Mouse (Mus musculus) adrenal gland, postnatal 36 days (tissue): ENCODE measurements around the gene Gjc2. TPM values are rescaled to one million over a fixed set of nuclear protein-coding genes. Genes with fewer than 3 reads are reported as not detected.

ENCODE experiments used
- DNase-seq, 2 experiments: peaks; one replicate each; pipeline ENCODE4 v3.0.0; 2021; ENCODE audit warnings: mixed read lengths in 1 of 2
- total RNA-seq, 2 experiments: library from RNA; stranded (reverse); gene quantifications; 2 replicates each; pipeline ENCODE4 v1.2.3; 2021

Gjc2 gene
- total RNA-seq, 2 experiments from 2014 or later = 0.40 TPM

DNA sequence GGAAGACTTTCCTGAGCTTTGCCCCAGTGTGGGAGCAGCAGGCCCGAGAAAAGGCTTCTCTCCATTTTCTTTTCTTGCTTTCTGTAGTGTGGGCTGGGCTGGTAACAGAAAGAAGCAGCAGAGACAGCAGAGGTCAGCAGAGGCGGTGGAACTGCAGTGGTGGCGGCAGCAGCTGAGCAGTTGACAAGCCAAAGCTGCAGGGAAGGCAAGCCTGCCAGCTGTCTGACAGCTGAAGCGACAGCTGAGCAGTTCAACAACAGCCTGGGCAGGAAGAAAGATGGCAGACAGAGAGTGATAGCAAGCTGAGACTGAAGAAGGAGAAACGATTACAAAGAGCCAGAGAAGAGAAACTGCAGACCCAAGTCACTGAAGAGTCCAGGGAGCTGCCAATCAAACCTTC, 21.6 kb downstream of the Gjc2 start:
- DNase-seq = no peak

DNA sequence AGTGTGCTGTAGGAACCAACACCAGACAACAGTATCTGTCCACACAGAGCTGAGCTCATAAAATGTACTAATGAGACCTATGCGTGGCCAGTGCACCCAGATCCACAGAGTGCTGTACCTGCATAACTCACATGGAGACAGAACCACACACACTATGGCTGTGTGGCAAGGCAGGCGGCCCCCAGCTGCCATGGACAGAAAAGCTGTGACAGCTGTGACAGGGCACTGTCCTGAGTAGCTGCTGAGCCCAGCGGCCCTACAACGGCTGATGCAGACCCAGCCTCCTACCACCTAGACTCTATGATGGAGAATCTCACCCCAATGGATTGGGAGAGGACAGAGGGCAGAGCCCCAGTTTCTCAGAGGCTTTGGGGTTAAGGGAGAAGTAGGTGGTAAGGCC, 23.5 kb downstream of the Gjc2 start:
- DNase-seq = no peak

DNA sequence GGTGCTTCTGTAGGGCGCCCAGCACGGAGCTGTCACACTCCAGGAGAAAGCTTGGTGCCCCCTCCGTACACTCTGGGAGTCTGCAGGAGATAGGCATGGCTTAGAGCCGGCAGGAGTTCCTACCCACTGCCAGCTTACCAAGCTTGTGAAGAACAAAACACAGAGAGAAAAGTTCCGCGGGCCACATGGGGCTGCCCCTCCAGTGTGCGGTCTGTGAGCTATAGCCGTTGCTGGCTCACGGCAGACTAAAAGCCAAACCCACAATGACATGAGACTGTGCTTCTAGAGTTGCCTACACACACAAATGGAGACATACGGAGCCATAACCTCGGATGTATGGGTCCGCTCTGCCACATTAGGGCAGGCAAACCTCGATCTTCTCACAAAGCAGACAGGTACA, 23.9 kb downstream of the Gjc2 start:
- no peak for DNase-seq

DNA sequence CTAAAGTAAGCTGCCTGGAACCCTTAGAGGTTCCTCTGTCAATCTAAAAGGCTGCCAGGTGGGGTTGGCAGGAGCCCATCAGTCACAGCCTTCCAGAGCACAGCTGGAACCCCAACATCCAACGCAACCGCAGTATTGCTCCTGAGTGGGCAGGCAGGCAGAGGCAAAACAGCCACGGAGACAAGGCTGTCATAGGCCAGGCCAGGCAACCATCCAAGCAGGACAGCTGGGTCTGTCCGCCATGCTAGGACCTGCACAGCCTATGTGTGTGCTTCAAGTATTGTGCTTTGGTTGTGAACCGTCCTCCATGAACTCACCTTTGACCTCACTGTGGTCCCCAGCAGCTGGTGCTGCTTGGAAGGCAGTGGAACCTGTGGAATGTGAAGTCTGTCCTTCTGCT, 27.1 kb downstream of the Gjc2 start:
- DNase-seq = no peak

DNA sequence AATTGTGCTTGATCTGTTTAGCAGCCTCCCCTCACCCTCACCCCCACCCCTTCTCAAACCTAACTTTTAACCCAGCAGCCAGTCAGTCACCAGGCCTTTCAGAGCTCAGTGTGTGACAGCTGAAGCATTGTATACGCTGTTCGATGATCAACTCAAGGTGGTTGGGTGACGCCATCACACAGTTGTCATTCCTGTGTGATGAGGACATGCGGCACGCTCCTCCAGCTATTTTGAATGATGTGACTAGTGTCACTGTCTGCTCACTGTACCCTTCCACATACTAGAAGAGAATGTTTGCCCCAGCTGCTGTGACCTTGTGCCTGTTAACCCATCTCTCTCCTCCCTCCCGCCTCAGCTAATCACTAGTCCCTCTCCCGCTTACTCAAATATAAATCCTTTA, 28.8 kb downstream of the Gjc2 start:
- DNase-seq = peak; percentile 45 to 61

DNA sequence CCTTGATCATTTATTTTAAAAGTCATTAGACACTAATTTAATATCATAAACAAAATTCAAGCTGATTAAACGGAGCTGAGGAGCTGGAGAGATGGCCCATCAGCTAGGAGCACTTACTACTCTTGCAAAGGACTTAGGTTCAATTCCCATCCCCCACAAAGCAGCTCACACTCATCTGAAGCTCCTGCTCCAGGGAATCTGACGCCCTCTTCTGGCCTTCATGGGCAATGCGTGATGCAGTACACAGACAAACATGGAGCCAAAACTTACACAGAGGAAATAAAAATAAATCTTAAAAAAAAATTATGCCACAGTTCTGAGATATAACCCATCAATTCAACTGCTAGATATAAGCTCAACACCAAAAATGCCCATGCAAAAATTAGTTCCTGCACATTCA, 31.3 kb downstream of the Gjc2 start:
- no peak for DNase-seq

DNA sequence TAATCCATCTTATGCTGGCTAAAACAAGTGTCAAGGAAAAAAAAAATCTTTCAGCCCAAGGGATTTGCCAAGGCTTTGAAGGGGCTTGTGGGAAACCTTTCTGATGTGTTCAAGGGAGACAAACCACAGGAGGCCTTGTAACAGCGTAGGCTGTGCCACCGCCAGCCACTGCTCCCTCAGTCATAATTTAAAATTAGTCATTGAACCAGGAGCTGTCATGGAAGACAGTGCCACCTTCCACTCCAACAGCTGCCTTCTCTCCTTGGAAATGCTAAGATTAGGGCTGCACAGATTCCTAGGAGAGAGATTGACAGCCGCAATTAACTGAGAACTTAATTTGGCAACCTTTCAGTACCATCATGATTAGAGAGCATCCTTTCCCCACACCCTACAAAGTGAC, 33.7 kb downstream of the Gjc2 start:
- DNase-seq = peak; percentile 32 to 53

DNA sequence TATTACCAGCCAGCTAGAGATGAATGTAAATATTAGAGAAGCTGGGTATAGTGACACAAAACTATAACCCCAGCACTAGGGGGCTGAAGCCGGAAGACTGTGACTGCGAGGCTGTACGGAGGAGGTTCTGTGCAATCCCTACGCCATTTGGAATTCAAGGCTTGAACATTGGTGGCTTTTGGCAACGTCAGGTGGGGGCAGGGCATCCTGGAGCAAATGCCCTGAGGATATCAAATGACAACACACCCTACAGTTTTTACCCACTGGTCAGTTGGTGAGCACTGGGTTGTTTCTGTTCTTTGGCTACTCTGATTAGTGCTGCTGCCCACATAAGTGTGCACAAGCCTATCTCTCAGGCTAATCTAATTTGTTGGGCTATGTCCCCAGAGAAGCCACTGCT, 40.1 kb downstream of the Gjc2 start:
- no peak for DNase-seq

DNA sequence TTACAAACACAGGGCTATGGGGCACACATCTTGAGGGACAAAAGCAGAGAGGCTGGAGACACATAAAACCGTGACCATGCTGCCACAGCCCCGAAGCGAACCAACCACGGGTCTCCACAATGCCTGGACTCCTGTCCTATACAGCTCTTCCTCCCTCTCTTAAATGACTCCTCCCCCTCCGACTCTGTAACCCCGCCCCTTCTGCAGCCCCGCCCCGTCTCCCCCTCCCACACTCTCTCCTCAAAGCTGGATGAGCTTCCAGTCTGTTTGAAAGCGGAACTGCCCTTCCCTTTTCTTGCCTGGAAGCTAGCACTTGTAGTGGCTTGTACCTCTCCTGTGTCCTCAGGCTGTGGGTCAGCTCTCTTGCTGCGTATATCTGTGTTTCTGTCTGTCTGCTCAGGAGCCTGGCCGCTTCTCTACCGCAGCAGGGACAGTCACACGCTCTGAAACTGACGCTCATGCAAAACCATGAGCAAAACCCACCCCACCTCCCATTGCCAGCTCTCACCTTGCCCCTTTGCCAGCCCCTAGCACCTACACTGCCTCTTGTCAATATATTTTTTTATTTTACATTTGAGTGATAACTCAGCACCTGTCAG, 41.1 kb downstream of the Gjc2 start:
- no peak for DNase-seq

DNA sequence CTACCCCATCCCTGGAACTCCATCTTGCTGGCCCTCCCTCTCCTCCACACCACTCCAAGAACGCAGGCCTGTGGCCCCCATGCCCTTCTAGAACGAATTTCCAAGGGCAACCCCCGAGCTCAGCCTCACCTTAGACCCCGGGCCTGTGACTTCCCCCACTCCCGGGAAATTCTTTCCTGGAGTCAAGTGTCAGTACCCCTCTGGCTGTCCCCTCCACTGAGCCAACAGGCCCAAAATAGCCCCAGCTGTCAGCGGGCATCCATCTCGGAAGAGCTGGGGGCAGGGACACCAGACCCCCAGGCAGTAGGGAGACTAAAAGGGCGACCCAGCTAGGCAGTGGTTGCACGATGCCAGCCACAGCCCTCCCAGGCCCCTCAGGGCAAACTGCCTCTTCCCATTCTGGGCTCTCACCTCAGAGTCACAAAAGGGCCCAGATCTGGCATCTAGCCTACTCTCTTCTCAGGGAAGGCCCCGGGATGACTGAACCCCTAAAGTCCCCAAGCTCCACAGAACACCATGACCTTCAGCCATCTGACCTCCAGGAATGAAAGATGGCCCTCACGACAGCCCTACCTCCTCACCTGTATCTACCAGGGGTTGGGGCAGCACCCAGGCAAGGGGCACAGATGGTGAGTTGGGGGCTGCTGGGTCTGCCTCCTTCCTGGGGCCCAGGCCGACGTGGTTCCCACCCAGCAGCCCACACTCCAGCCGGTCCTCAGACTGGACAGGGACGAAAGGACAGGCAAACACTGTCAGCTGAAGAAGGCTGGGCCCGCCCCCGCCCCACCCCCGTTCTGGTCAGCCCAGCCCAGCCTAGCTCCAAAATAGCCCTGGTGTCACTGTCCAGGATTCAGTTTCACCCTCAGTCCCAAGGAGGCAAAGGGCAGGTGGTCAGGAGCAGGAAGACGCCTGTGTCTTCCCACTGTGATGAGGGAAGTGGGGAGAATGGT, 44.2 kb downstream of the Gjc2 start:
- DNase-seq = no peak

DNA sequence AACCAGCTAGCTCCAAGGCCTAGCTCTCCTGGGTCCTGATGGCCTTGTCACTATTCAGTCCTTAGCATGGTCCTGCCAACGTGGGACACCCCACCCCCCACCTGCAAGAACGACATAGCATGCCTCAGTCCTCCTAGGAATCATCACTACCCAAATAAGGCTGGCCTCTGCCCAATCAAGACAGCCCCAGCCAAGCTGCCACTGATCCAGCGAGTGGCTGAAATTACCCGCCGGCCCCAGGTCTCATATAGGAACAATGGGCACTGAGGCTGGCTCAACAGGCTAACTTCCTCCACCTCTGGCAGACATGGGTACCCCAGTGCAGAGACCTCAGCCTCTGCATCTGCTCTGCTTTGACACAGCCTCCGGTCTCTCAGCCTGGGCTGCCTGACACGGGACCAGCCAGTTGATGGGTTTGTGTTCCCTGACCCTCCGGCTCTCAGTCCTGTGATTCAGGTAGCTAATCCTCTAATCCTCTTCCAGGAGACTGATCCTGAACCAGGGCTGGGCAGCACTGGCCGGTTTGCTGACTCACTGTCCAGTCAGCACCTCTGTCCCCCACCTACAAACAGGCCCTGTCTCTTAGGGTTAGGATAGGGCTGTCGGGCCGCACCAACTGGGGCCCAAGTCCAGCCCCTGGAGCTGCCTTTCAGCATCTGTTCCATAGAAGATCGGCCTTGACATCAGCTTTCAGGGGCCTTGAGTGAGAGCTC, 45.9 kb downstream of the Gjc2 start:
- DNase-seq = no peak

DNA sequence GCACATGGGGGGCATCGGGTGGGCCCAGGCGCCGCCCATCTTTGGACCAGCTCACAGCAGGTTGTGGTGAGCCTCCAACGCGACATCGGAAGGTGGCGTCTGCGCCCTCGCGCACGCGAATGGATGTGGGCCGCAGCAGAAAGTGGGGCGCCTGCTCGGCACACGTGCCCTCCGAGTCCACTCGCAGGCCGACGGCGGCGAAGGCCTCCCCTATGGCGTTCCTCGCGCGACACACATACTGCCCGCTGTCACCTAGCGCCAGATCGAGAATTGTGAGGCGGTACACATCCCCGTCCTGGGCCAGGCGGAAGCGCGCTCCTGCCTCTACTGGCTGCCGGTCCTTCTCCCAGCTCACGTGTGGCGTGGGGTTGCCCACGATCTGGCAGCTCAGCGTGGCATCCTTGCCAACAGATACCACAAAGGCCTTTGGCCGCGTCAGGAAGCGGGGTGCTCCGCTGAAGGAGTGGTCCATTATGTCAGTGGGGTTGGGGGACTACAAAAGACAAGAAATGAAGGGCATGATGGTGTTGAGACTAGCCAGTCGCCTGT, 47.0 kb downstream of the Gjc2 start, which contains the start of gene Obscn:
TSS of gene Obscn (minus strand) at position 499 of the 549 bp plus-strand sequence.
- DNase-seq = no peak

DNA sequence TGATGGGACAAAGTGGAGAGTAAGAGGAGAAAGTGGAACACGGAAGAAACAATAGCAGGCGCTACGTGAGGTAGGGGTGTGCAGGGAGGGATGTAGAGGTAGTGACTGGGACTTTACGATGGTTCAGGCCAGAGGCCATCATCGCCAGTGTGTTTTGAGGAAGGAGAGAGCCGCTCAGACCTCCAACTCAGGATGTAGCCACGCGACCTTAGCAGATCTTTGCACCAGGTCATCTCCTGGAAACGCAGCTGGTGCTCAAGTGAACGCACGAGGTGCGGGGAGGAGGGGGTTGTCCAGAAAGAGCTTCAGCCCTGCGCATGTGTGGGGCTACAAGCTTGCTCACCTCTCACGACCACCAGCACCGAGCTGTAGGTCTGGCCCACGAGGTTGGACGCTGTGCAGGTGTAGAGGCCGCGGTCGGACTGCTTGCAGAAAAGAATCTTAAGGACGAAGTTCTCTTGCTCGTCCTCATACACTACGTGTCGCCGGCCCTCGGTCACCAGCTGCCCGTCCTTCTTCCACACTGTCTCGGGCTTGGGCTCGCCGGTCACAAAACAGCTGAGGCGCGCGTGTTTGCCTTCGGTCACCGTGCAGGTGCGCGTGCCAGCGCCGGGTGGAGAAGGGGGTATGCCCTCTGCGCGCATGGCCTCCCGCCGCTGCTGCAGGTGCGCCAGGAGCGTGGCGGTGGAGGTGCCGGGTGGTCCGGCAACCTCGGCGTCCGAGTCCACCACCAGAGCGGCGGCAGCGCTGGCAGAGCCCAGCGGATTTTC, 47.8 kb downstream of the Gjc2 start:
- DNase-seq = no peak

DNA sequence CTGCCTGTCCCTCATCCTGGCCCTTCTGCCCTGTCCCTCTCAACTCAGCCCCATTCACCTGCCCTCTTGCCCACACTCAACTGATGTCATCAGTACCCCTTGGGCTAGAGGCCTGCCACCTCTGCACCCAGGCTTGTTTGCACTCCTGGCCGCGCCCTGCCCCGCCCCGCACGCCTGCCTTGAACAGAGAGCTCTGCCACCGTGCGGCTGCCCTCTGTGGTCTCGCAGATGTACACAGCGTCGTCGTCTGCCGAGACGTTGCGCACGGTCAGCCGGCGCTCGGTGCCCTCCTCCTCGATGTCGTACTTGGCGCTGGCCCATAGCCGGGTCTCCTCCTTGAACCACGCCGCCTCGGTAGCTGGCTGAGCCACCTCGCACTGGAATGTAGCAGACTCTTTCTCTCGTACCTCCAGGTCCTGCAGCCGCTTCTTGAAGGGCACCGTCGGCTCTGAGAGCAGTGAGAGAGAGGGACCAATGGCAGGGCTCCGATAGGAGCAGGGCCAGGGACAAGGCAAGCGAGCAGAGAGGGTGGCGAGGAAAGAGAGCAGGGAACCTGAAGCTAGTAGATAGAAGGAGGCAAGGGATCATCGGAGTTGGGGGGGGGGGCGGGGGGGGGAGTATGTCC, 48.5 kb downstream of the Gjc2 start:
- DNase-seq = peak; percentile 31 to 35

DNA sequence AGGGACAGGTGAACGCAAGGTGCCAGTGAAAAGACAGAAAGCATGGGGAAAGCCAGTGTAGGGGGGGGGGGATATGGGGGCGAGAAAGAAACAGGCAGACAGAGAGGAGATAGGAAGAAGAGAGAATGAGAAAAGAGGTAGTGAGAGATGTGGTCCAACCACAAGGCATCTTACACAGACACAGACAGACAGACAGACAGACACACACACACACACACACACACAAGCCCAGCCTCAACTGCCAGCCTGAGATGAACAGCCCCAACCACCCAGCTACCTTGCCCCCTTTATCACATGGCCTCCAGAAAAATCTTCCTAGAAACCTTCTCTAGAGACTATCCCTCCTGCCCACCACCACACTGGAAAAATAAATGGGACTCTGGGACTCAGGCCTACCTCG, 50.9 kb downstream of the Gjc2 start:
- no peak for DNase-seq

DNA sequence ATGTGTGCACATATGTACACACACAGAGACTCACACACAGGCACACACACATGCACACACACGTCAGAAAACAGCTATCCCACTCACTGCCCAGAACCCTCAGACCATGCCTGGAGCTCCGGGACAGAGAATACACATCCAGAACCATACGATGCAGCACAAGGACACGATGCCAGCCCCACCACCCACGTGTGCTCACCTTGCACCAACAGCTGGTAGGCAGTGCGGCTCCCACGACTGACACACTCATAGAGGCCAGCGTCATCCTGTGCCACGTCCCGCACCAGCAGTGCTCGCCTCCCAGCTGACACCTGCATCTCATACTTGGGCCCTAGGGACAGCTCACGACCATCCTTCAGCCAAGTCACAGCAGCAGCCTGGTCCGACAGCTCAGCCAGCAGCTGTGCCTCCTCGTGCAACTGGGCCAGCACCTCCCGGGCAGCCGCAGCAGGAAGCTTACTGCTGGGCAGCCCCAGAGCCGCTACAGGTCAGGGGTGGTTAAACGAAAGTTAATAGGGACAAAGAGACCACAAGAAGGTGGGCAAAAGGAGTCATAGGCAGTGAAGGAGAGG, 51.6 kb downstream of the Gjc2 start:
- DNase-seq = no peak

DNA sequence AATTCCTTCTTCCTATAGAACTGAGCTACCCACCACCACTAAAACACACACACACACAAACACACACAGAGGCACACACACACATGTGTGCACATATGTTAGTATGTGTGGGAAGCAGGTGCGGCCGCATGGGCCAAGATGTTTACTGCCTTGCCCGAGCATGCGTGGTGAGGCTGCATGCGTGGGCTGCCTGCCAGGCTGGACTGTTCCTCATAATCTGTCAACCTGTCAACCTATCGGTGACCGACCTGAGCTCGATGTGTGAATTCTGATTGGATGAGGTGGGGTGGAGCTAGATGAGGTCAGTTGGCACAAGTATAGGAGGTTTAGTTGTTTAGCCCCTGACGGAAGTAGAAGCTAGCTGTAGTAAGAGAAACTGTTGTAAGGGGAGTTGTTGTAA, 52.2 kb downstream of the Gjc2 start:
- no peak for DNase-seq
